Mouse (Mus musculus): ENCODE measurements around the gene Tspear.

DNA sequence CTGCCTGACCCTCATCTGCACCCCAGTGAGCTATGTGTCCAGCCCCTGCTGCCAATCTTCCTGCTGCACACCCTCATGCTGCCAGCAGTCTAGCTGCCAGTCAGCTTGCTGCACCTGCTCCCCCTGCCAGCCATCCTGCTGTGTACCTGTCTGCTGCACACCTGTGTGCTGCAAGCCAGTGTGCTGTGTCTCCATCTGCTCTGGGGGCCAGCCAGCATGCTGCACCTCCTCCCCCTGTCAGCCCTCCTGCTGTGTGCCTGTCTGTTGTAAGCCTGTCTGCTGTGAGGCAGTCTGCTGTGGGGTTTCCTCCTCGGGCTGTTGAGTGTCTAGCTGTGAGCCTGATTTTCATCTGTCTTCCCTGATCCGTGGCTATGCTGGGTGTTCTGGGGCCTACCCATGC is 160.6 kb downstream of the Tspear start:
- TF ChIP-seq CTCF (IDR thresholded peaks at IDR 0.05; ENCODE audit: extremely low read depth, insufficient read depth, insufficient read length, insufficient replicate concordance) (no peak), POLR2A (IDR thresholded peaks at IDR 0.05; ENCODE audit: low read depth, low read length) (no peak)
